Mouse (Mus musculus): ENCODE measurements around the gene Tie1.

DNA sequence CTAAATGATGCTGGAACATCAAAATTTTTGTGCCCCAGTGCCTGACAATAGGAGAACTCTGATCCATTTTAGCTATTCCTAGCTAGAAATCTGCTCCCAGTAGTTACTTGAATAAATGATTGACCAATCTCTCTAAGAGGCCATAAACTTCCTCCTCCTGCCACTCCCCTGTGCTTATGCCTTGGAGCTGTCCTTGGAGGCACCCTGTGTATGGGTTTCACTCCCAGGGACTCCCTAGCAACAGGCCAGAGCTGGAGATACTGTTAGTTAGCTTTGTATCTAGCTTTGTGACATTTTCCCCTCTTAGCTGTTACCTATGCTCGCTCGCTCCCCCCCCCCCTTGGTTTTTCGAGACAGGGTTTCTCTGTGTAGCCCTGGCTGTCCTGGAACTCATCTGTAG, 68.5 kb downstream of the Tie1 start:
- TF ChIP-seq POLR2A (IDR thresholded peaks at IDR 0.05; ENCODE audit: control insufficient read depth, extremely low read depth, insufficient read depth, low read length, poor library complexity) (no peak), CTCF (IDR thresholded peaks at IDR 0.05; ENCODE audit: borderline replicate concordance, control insufficient read depth, extremely low read depth, insufficient read depth, low read length, poor library complexity) (no peak)

All from thymus, adult 2 months (tissue).